Mouse (Mus musculus) thymus, adult 18-20 months (tissue): ENCODE measurements around the gene Gm13128.
"Not testable (repeated sequence)": the region's sequence is repeated elsewhere in the genome, so short reads cannot be mapped to it uniquely, and the experiment has no call there.

Source experiments
- DNase-seq, 2 experiments: peaks; one replicate each; pipeline ENCODE4 v3.0.0; 2022; ENCODE audit warnings: mixed read lengths in 2 of 2

Gene Gm13128

GRCm38 (mm10) chr4:144329949-144330348 lies at the start of gene Gm13128:
Gm13128 (plus strand) TSS chr4:144330249.
- DNase-seq = not testable (repeated sequence)

- not testable (repeated sequence) for DNase-seq
These were observed 49.7 kb upstream of the Gm13128 start, which contains the start of gene Pramel5 for GRCm38 (mm10) chr4:144280388-144280787. Pramel5 (minus strand) TSS chr4:144280488.

GRCm38 (mm10) chr4:144299414-144299813 lies 30.6 kb upstream of the Gm13128 start:
- DNase-seq = not testable (repeated sequence)

GRCm38 (mm10) chr4:144312666-144313460 lies 17.2 kb upstream of the Gm13128 start:
- not testable (repeated sequence) for DNase-seq

GRCm38 (mm10) chr4:144335856-144336255 lies 5.8 kb downstream of the Gm13128 start:
- not testable (repeated sequence) for DNase-seq

- not testable (repeated sequence) for DNase-seq
These were observed 27.6 kb downstream of the Gm13128 start, which contains the start of gene Gm13119 for GRCm38 (mm10) chr4:144357642-144358041. Gm13119 (plus strand) TSS chr4:144357942.

GRCm38 (mm10) chr4:144377911-144378310 lies 47.9 kb downstream of the Gm13128 start, which contains the start of gene Pramef20:
Pramef20 (minus strand) TSS chr4:144377933.
- DNase-seq = no peak
